Mouse (Mus musculus): Measurements from ENCODE around the gene A930017K11Rik.

The A930017K11Rik gene

DNA sequence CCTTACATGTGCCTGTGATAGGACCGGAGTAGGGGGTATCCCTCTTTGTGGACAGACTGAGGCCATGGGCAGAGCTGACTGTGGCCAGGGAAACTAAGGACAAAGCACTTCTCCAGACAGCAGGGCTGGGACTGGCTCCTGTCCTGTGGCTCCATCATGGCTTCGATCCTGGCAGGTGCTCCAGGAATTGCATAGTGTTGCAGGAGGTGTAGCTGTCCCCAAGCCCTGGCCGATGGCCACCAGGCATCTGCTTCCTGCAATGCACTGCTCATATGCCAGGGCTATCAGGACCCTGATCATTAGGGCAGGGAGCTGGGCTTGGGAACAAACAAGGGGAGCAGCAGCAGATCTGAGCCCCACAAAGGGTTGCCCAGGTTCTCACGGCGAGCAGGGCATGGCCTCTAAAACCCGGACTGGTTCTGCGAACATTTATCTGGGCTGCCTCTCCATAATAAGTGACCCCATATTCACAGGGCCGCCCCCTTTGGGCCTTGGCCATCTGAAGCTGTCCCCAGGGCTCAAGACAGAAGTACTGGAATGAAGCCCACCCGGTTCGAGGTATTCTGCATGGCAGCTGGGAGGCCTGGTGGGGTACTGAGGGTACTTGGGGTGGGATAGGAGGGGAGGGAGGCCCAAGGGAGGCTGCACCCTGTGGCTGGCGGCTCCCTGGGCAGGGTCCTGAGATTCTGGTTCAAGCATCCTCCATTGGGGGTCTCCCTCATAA lies 6.6 kb upstream of the A930017K11Rik start:
- DNase-seq: peak; percentile 80 to 84

GRCm38 (mm10) chr17:25957586-25958051 lies 5.3 kb upstream of the A930017K11Rik start:
- DNase-seq: peak; percentile 89 to 91

DNA sequence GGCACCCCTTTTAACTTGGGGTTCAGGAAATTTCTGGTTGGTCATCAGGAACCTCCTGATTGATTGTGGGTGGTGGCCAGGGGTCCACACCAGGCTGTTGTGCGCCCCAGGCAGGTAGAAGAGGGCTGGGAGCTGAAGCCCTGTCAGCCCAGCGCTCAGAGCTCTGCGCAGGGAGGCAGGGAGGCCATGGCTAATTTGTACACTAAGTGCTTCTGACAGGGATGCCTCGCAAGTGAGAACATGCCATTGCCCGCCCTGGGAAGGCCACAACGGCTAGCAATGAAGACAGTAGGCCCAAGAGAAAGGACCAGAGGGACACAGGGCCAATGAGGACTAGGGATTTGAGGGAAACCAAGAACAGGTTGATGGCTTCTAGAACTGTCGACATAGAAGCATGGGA lies 4.3 kb upstream of the A930017K11Rik start:
- peak; percentile 74 to 76 for DNase-seq

GRCm38 (mm10) chr17:25956201-25956600 lies 3.8 kb upstream of the A930017K11Rik start:
- DNase-seq: peak; percentile 91 to 93

DNA sequence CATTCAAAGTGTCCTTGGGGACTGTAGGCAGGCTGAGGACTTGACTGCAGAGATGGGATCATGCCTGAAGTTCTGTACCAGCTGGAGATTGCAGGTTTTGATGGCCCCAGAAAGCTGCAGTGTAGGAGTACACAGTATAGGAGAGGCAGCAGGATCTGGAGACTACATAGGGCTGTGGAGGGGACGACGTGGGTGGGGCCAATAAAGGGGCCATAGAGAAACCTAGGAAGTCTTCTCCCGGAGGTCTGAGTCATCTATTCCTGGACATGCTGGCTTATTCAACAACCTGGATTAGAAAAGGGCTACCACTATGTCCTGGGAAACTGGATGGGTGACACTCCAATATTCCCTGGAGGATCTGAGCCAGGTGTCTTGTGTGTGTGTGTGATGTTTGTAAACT lies 3.4 kb upstream of the A930017K11Rik start:
- no peak for DNase-seq

GRCm38 (mm10) chr17:25954671-25955070 lies 2.3 kb upstream of the A930017K11Rik start:
- no peak for DNase-seq

DNA sequence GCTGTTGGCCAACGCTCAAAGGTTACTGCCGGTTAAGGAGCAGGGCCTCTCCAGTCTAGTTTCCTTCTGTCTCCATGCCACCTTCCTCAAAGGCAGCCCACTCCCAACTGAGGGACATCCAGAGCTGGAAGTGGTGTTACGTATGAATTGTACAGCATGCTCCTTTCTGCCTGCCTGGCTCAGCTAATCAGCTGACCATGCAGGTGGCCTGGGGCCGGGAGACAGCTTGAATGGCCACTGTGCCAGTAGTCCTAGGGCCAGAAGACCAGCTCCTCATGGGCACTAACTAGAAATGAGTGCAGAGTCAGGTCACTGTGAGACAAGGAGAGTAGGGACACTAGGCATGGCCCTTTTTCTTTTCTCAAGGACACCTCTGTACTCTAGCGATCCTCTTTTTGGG lies 796 bp upstream of the A930017K11Rik start:
- peak; percentile 83 to 86 for DNase-seq

- DNase-seq: peak; percentile 76 to 78
Observed at GRCm38 (mm10) chr17:25951225-25951802, 1.1 kb downstream of the A930017K11Rik start.

GRCm38 (mm10) chr17:25950706-25951105 lies 1.7 kb downstream of the A930017K11Rik start:
- DNase-seq: peak in 1 of 2 experiments; percentile 47

GRCm38 (mm10) chr17:25949981-25950380 lies 2.4 kb downstream of the A930017K11Rik start:
- DNase-seq: peak; percentile 62 to 67

DNA sequence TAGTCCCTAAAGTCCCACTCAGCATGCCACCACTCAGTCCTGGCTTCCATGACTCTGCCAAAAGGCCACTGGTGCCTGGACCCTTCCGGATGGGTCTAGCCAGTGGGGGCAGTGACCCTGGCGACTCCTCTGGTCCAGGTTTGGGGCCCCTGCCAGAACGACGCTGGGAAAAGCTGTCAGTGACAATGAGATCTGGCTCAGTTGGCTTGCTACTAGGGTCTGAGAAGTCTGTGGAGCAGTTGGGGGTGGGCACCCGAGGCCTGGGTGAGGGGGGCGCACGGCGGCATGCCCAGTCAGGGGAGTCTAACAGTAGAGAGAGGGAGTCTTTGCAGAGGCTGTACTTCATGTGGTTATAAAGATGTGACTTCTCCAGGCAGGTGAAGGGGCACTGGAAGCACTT lies 4.3 kb downstream of the A930017K11Rik start:
- peak; percentile 71 to 82 for DNase-seq

DNA sequence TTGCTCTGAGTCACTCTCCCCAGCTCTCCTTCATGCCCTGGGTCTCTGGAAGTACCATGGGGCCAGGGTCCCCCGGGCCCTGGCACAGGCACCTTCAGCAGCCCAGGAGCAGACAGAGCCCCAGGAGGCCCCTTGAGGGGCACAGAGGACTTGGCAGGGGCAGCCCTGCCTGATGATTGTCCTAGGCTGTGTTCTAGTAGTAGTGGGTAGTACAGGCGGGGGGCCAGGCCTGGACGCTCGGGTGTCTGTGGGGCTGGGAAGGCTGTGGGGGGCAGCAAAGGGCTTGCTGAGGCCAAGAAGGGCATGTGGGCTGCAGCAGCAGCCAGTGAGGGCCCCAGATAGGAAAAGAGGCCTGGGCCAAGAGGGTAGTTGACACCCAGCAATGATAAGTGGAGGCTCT lies 4.8 kb downstream of the A930017K11Rik start:
- peak in 1 of 2 experiments; percentile 33 for DNase-seq

- peak in 1 of 2 experiments; percentile 27 for DNase-seq
Observed at GRCm38 (mm10) chr17:25946891-25947290, 5.5 kb downstream of the A930017K11Rik start.

DNA sequence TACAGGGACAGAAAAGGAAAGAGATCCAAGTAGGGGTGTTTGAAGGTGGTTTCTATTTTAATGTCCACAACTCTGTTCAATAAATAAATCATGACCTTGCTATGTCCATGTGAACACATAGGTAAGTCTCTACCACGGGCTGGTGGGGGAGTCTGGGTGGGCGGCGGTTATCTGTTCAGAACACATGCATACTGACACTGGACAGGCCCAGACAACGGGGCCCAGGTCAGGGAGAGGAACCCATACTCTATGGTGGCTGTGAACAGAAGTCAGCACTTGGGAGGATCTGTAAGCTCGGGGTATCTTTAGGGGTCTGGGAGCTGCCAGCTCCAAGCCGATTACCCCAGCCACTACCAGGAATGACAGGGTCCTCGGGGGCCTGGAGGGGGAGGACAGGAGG lies 6.0 kb downstream of the A930017K11Rik start:
- no peak for DNase-seq

DNA sequence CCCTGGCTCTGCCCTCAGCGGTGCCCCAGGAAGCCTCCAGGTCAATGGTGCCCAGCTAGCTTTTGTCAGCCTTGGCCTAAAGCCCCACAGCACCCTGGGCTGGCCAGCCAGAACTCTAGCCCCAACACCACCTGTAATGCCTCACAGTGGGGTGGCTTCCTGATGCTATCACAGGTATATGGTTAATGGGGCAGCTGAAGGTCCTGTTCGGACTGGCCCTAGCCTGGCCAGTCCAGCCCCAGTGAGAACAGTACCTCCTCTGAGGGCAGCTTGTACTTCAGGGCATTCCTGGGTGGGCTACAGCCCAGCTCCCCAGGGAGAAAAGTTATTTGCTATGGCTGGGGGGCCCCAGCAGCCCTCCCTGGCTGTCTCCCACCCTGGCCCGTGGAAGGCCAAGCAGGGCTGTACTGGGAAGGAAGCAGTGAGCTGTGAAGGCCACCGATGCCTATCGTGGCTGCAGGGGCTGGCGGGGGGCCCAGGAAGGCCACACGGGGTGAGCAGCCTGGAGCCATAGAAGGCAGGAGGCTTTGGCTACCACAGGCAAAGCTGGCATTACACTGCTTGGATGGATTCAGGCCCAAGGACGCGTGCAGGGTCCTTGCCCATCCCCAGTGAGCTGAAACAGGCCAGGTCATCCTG lies 6.7 kb downstream of the A930017K11Rik start:
- DNase-seq: peak; percentile 49 to 64

DNA sequence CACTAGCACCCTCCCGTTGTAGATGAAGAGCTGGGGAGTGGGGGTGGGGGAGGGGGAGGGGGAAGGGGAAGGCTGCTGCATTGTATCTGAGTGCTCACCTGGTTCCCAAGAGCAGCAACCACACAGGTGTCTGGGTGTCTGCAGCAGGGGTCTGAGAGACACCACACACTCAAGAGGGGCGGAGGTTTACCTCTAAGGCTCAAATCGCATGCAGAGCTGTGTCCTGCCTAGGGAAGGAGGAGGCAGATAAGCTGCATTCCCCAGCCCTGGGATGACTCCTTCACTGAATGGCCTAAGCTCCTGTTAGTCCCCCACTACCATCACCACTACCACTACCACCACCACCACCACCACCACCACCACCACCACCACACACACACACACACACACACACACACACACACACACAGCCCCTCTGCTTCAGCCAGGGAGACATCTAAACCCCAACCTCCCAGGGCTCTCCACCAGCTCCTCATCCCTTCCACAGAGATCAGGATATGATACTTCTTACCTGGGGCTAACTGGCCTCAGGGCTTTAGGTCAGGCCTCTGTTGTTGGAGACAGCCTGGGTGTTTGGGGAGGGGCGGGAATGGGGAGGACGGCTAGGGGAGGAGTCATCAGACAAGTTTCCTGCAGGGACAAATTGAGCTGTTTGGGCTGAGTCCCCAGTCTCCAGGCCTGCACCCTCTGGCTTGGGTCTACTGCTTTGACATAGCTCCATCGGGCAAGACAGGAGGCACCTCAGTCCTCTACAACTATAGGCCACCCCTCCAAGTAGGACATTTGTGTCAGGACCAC lies 7.8 kb downstream of the A930017K11Rik start, which contains the start of the genes Pigq and Nhlrc4:
Gene Pigq (minus strand): TSS at position 571 of the 798 bp plus-strand sequence.
Gene Nhlrc4 (minus strand): TSS at position 596 of the 798 bp plus-strand sequence.
- no peak for DNase-seq

DNA sequence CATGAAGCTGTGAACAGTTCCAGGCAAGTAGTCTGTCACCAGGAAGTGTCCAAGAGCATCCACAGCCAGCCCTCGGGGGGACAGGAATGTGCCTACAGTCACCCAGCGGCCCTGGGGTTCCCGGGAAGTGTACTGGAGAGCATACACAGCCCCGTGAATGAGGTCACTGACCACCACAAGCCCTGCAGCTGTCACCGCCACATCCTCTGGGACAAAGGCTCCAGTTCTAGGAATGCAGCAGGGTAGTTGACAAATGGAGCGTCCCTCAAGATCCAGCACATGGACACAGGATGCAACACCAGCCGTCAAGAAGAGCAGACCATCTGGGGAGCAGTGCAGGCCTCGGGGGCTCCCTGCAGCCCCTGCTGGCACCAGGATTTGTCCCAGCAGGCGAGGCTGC lies 8.6 kb downstream of the A930017K11Rik start:
- DNase-seq: no peak

- DNase-seq: no peak
Observed at GRCm38 (mm10) chr17:25943221-25943620, 9.1 kb downstream of the A930017K11Rik start.

DNA sequence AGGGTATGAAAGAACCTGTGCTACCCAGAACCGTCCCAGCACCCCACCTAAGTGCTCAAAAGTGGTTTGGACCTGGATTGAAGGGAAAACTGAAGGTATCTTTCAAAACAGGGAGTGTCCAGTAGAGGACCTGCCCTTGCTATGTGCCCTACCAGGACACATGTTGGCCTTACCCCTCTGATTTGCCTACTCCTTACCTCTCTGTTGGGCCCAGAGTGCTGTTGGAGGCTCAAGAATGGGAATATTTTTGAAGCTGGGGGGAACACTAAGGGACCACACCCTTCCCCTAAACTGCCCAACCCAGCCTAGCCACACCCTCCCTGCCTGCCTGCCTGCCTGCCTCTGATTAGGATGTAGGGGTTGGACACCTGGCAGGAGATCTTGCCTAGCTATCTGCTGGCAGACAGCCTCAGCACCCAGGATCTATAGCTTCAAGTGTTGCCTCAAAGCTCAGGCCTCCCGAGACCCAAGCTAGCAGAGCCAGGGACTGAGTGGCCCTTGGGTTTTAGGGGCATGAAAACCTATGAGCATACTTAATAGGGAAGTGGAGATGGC lies 9.7 kb downstream of the A930017K11Rik start:
- DNase-seq: no peak

GRCm38 (mm10) chr17:25941511-25942241 lies 10.7 kb downstream of the A930017K11Rik start:
- DNase-seq: peak; percentile 90

DNA sequence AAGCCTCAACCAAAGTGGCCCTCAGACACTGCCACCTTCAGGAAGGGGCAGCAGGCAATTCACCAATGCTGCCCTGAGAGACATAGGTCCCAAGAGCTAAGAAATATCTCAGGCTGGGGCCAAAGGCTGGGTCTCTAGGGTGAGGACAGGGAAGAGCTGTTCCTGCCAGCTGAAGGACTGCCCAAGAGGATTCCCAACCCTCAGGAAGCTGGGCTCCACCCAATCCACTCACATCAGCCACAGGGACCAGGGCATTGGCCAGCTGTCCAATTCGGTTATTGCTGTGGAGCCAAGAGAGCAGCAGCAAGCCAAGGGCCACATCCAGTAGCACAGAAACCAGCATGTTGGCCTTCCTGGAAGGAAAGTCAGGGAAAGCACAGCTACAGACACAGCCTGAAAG lies 17.8 kb downstream of the A930017K11Rik start:
- no peak for DNase-seq

- peak; percentile 90 to 91 for DNase-seq
Observed at GRCm38 (mm10) chr17:25925348-25925747, 27.0 kb downstream of the A930017K11Rik start.
